Mouse (Mus musculus): ENCODE results near the gene Pyroxd1. TPM values are rescaled to one million over a fixed set of nuclear protein-coding genes. Genes with fewer than 3 reads are reported as not detected.
"Not testable (repeated sequence)": the region's sequence is repeated elsewhere in the genome, so short reads cannot be mapped to it uniquely, and the experiment has no call there.

Gene Pyroxd1
- 10 to 100 TPM in 1 of 2 experiments, 1 to 10 TPM in 1; 8.6 to 10.4 TPM for total RNA-seq (2021)

- intact Hi-C loops (cut with DNase I): loop anchor here (5.0 to 10.0 kb wide), 2 partner anchors 162 to 409 kb away; partner anchors contain the start of genes Cmas and Ldhb
- peak; percentile 62 for DNase-seq (ENCODE audit: low spot score)
Observed at GRCm38 (mm10) chr6:142345440-142346038, at the start of gene Pyroxd1. Gene Pyroxd1, plus strand, starts transcription at chr6:142345654.

GRCm38 (mm10) chr6:142298098-142298497, 47.4 kb upstream of the Pyroxd1 start, which contains the start of gene Iapp:
Gene Iapp, plus strand, starts transcription at chr6:142298423.
- intact Hi-C loops (cut with DNase I): no loop called here
- DNase-seq (ENCODE audit: low spot score): no peak

- intact Hi-C loops (cut with DNase I): no loop called here
- no peak for DNase-seq (ENCODE audit: low spot score)
Observed at GRCm38 (mm10) chr6:142305076-142305475, 40.4 kb upstream of the Pyroxd1 start.

- intact Hi-C loops (cut with DNase I): no loop called here
- no peak for DNase-seq (ENCODE audit: low spot score)
Observed at GRCm38 (mm10) chr6:142314285-142314684, 31.2 kb upstream of the Pyroxd1 start.

GRCm38 (mm10) chr6:142317106-142317505, 28.3 kb upstream of the Pyroxd1 start:
- no peak for DNase-seq (ENCODE audit: low spot score)
- intact Hi-C loops (cut with DNase I): no loop called here

GRCm38 (mm10) chr6:142322881-142323280, 22.6 kb upstream of the Pyroxd1 start, which contains the start of gene Slco1a5:
Gene Slco1a5, minus strand, starts transcription at chr6:142322981.
- intact Hi-C loops (cut with DNase I): no loop called here
- no peak for DNase-seq (ENCODE audit: low spot score)

- no peak for DNase-seq (ENCODE audit: low spot score)
Observed at GRCm38 (mm10) chr6:142326598-142326997, 18.9 kb upstream of the Pyroxd1 start.

GRCm38 (mm10) chr6:142329201-142329600, 16.3 kb upstream of the Pyroxd1 start:
- intact Hi-C loops (cut with DNase I): no loop called here
- no peak for DNase-seq (ENCODE audit: low spot score)

More at GRCm38 (mm10) chr6:142326598-142326997, 18.9 kb upstream of the Pyroxd1 start:
- intact Hi-C loops (cut with DNase I): no loop called here

- DNase-seq (ENCODE audit: low spot score): no peak
- intact Hi-C loops (cut with DNase I): no loop called here
Observed at GRCm38 (mm10) chr6:142338961-142339360, 6.5 kb upstream of the Pyroxd1 start.

GRCm38 (mm10) chr6:142339576-142339975, 5.9 kb upstream of the Pyroxd1 start:
- DNase-seq (ENCODE audit: low spot score): no peak
- intact Hi-C loops (cut with DNase I): no loop called here

GRCm38 (mm10) chr6:142343561-142343960, 1.9 kb upstream of the Pyroxd1 start:
- no peak for DNase-seq (ENCODE audit: low spot score)
- intact Hi-C loops (cut with DNase I): loop anchor here (10.0 kb wide), 1 partner anchor 411 kb away; the partner anchor contains the start of gene Cmas

GRCm38 (mm10) chr6:142346181-142347110, 992 bp downstream of the Pyroxd1 start:
- intact Hi-C loops (cut with DNase I): loop anchor here (5.0 to 10.0 kb wide), 2 partner anchors 161 to 408 kb away; partner anchors contain the start of genes Cmas and Ldhb
- DNase-seq (ENCODE audit: low spot score): no peak

- intact Hi-C loops (cut with DNase I): loop anchor here (5.0 to 10.0 kb wide), 2 partner anchors 160 to 407 kb away; partner anchors contain the start of genes Cmas and Ldhb
- DNase-seq (ENCODE audit: low spot score): no peak
Observed at GRCm38 (mm10) chr6:142347431-142348385, 2.3 kb downstream of the Pyroxd1 start.

- intact Hi-C loops (cut with DNase I): not testable (repeated sequence)
Observed at GRCm38 (mm10) chr6:142352099-142352498, 6.6 kb downstream of the Pyroxd1 start.

GRCm38 (mm10) chr6:142357106-142357505, 11.7 kb downstream of the Pyroxd1 start:
- no peak for DNase-seq (ENCODE audit: low spot score)
- intact Hi-C loops (cut with DNase I): no loop called here

More at GRCm38 (mm10) chr6:142352099-142352498, 6.6 kb downstream of the Pyroxd1 start:
- DNase-seq (ENCODE audit: low spot score): not testable (repeated sequence)

GRCm38 (mm10) chr6:142362036-142362435, 16.6 kb downstream of the Pyroxd1 start:
- DNase-seq (ENCODE audit: low spot score): no peak
- intact Hi-C loops (cut with DNase I): loop anchor here (5.0 kb wide), 1 partner anchor 155 kb away; no protein-coding TSS in a partner anchor

GRCm38 (mm10) chr6:142363019-142363576, 17.6 kb downstream of the Pyroxd1 start:
- intact Hi-C loops (cut with DNase I): loop anchor here (5.0 kb wide), 1 partner anchor 154 kb away; no protein-coding TSS in a partner anchor
- no peak for DNase-seq (ENCODE audit: low spot score)

GRCm38 (mm10) chr6:142365742-142366472, 20.5 kb downstream of the Pyroxd1 start:
- intact Hi-C loops (cut with DNase I): no loop called here
- no peak for DNase-seq (ENCODE audit: low spot score)
